In the genomic region with DNA sequence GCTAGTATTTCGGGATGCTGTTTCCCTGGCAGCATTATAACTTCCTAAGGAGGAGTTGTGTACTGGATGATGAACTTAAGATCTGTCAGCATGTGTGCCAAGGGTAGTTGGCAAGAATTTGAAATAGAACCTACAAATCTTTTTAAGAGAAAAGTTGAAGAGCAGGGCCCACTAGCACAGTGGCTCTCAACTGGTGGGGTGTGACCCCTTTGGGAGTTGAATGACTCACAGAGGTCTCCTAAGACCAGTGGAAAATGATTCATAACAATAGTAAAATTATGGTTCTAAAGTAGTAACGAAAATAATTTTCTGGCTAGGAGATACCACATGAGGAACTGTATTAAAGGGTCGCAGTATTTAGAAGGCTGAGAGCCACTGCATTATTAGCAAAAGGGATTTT, we compare ENCODE assay signal across 15 mouse cellular contexts.
"Had no signal": no experiment of that assay in that cellular context is flagged by ENCODE, and none has a peak within 500 bp of the region (broad histone marks: within the 10 kb centered on the region; RNA-seq: fewer than 3 reads in every experiment).

No protein-coding gene starts in this region.

- H3K4me1 ChIP-seq: midbrain, embryonic 10.5 days had no signal

- H3K27ac ChIP-seq: kidney, postnatal 0 days; limb, embryonic 15.5 days; liver, embryonic 12.5 days; midbrain, embryonic 10.5 days; neural tube, embryonic 13.5 days; stomach, postnatal 0 days had no signal

- H3K4me2 ChIP-seq: limb, embryonic 15.5 days; liver, embryonic 12.5 days; lung, embryonic 14.5 days; neural tube, embryonic 13.5 days had no signal

- DNase-seq: kidney, postnatal 36 days; layer of hippocampus, adult 9-11 months; layer of hippocampus, postnatal 36 days; lung, embryonic 14.5 days; lung, postnatal 10 days; lung, postnatal 4 days; midbrain, embryonic 14.5 days; retina, postnatal 1 day; thymus, postnatal 4 days had no signal

- H3K9me3 ChIP-seq: limb, embryonic 15.5 days; liver, embryonic 12.5 days; midbrain, embryonic 10.5 days; neural tube, embryonic 13.5 days had no signal

- H3K27me3 ChIP-seq: limb, embryonic 15.5 days; liver, embryonic 12.5 days; neural tube, embryonic 13.5 days had no signal

- H3K36me3 ChIP-seq: limb, embryonic 15.5 days; liver, embryonic 12.5 days; midbrain, embryonic 10.5 days had no signal

- H3K9ac ChIP-seq: limb, embryonic 15.5 days; liver, embryonic 12.5 days; lung, embryonic 14.5 days; neural tube, embryonic 13.5 days had no signal

- H3K4me3 ChIP-seq: limb, embryonic 15.5 days; liver, embryonic 12.5 days; midbrain, embryonic 10.5 days; neural tube, embryonic 13.5 days had no signal

- ATAC-seq: liver, embryonic 12.5 days had no signal
